ENCODE assay signal across 7 mouse cellular contexts in the genomic region with DNA sequence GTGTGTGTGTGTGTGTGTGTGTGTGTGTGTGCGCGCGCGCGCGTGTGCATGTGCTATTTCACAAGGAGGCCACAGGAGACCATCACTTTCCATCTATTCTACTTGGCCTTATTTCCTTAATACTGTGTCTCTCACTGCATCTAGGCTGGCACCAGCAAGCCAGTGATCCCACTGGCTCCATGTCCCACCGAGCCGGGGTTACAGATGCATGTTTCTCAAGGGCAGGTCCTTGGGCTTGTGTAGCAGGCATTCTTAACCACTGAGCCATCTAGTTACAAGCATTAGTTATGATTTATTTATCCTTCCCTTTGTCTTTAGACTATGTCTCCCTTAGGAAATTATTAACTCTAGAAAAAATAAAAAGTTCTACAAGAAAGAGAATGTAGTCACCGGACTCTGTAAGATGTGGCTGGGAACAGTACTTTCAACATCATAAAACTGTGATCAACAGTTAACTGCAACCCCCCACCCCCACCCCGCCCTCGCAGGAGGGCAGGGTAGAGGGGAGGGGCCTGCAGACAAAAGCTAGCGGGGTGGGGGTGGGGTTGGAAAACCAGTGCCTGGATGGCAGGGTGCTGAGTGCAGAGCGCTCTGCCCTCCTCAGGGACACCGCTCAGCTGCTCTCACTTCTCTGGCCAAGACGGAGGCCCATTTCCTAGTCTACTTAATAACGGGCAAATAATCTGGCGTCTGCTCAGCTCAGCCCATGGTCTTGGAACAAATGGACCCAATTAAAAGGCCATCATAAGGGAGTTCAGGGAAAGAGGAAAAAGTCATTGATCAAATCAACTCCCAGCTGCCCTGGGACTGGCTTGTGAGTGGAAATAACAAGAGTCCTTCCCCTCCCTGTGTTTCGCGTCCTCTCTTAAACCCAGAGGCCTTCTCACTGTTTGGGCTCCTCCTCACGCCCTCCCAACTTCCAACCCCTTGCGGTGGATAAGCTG. TPM values are rescaled to one million over a fixed set of nuclear protein-coding genes. Genes with fewer than 3 reads are reported as not detected.
DNase-seq lines count a peak whose midpoint lies in the region; ATAC-seq and TF ChIP-seq lines count a peak whose summit lies in the region.

No protein-coding gene starts in this region.

- 0 out of 2 replicates have a peak, but pooled peaks have one; percentile 15 for TF ChIP-seq EP300 in ES-Bruce4 (IDR thresholded peaks at IDR 0.05; ENCODE audit: insufficient read depth, low read depth, low read length)

- no peaks in the 10 kb centered on the region for H3K27me3 ChIP-seq in ES-Bruce4 (ENCODE audit: control insufficient read depth, insufficient read depth, low read length, poor library complexity, severe bottlenecking)
- H3K27me3 ChIP-seq in Patski, result no peaks in the 10 kb centered on the region
- H3K27me3 ChIP-seq in hindbrain, embryonic 13.5 days, result no peaks in the 10 kb centered on the region
- no peaks in the 10 kb centered on the region for H3K27me3 ChIP-seq in liver, embryonic 11.5 days (replicated peaks; ENCODE audit: control insufficient read depth, insufficient read depth, low read length)
- no peaks in the 10 kb centered on the region for H3K27me3 ChIP-seq in neural tube, embryonic 14.5 days (ENCODE audit: control insufficient read depth, insufficient read depth, low read length)

- no peak overlapping the region for H3K9ac ChIP-seq in ES-Bruce4 (ENCODE audit: low read depth, poor library complexity, severe bottlenecking)
- H3K9ac ChIP-seq in hindbrain, embryonic 13.5 days, result no peak overlapping the region
- H3K9ac ChIP-seq in liver, embryonic 11.5 days (ENCODE audit: low read depth, low read length), result no peak overlapping the region
- no peak overlapping the region for H3K9ac ChIP-seq in neural tube, embryonic 14.5 days (replicated peaks; ENCODE audit: low read depth, low read length)

- H3K4me1 ChIP-seq in ES-Bruce4 (ENCODE audit: control insufficient read depth, insufficient read depth, low read length), result peaks cover 3% of the 10 kb centered on the region
- H3K4me1 ChIP-seq in hindbrain, embryonic 13.5 days (replicated peaks), result peaks cover 10% of the 10 kb centered on the region
- peaks cover 9% of the 10 kb centered on the region for H3K4me1 ChIP-seq in liver, embryonic 11.5 days (replicated peaks; ENCODE audit: control insufficient read depth, insufficient read depth, low read length)
- 0 out of 2 replicates have a peak, but pooled peaks cover 2% of the 10 kb centered on the region for H3K4me1 ChIP-seq in neural tube, embryonic 14.5 days (ENCODE audit: control insufficient read depth, insufficient read depth, low read length)

- 30% methylated on average over 21 of the region's 21 CpGs for WGBS in hindbrain, embryonic 13.5 days
- WGBS in liver, embryonic 11.5 days, result 42% methylated on average over 21 of the region's 21 CpGs
- WGBS in neural tube, embryonic 14.5 days, result 34% methylated on average over 21 of the region's 21 CpGs

- in situ Hi-C loops in Patski (cut with MboI; ENCODE audit: low pct_unique_long_range_greater_than_20kb), result loop anchor here (5.0 kb wide), 2 partner anchors 37 to 63 kb away; no protein-coding TSS in a partner anchor

- ATAC-seq in Patski, result peak; percentile 78
- peak; percentile 59 for ATAC-seq in hindbrain, embryonic 13.5 days (ENCODE audit: low FRiP score)
- peak; percentile 74 for ATAC-seq in liver, embryonic 11.5 days (replicated peaks; ENCODE audit: low FRiP score)
- ATAC-seq in neural tube, embryonic 14.5 days (ENCODE audit: low read depth), result peak; percentile 58; the same call in 1 of the 2 replicates

- POLR2A ChIA-PET in Patski (lab: Charles Lee), result interaction anchor here (0.7 to 0.9 kb wide), 2 partner anchors 67 to 116 kb away, joined by 3 to 5 read pairs; no protein-coding TSS in a partner anchor

- H3K4me3 ChIP-seq in ES-Bruce4 (ENCODE audit: low read depth, low read length), result no peak overlapping the region
- no peak overlapping the region for H3K4me3 ChIP-seq in hindbrain, embryonic 13.5 days
- H3K4me3 ChIP-seq in liver, embryonic 11.5 days (ENCODE audit: low read depth, low read length), result no peak overlapping the region
- H3K4me3 ChIP-seq in neural tube, embryonic 14.5 days (ENCODE audit: low read depth, low read length), result no peak overlapping the region

- no peaks in the 10 kb centered on the region for H3K36me3 ChIP-seq in ES-Bruce4 (ENCODE audit: control insufficient read depth, insufficient read depth, low read length, poor library complexity, severe bottlenecking)
- H3K36me3 ChIP-seq in hindbrain, embryonic 13.5 days, result no peaks in the 10 kb centered on the region
- H3K36me3 ChIP-seq in liver, embryonic 11.5 days (ENCODE audit: control insufficient read depth, insufficient read depth, low read length), result no peaks in the 10 kb centered on the region
- H3K36me3 ChIP-seq in neural tube, embryonic 14.5 days (ENCODE audit: control insufficient read depth, insufficient read depth, low read length), result no peaks in the 10 kb centered on the region

- H3K9me3 ChIP-seq in ES-Bruce4 (replicated peaks; ENCODE audit: control insufficient read depth, insufficient read depth, low read length, poor library complexity, severe bottlenecking), result no peaks in the 10 kb centered on the region
- no peaks in the 10 kb centered on the region for H3K9me3 ChIP-seq in hindbrain, embryonic 13.5 days
- no peaks in the 10 kb centered on the region for H3K9me3 ChIP-seq in liver, embryonic 11.5 days (ENCODE audit: control insufficient read depth, low read length)
- H3K9me3 ChIP-seq in neural tube, embryonic 14.5 days (ENCODE audit: control insufficient read depth, low read length), result no peaks in the 10 kb centered on the region

- CTCF ChIA-PET in Patski (lab: Charles Lee), result interaction anchor here (0.9 to 1.5 kb wide), 6 partner anchors 16 to 67 kb away, joined by 3 to 5 read pairs (median 4); no protein-coding TSS in a partner anchor

- no peak for DNase-seq in Patski (ENCODE audit: low read depth, low spot score)
- no peak for DNase-seq in liver, embryonic 11.5 days (ENCODE audit: low spot score)
- no peak for DNase-seq in thymus, postnatal 25 days
- DNase-seq in left cerebral cortex, adult 9 months (ENCODE audit: low spot score in 2 of 2), result no peak

- TF ChIP-seq CTCF in ES-Bruce4 (IDR thresholded peaks at IDR 0.05; ENCODE audit: low read depth, low read length) (no peak), Patski (IDR thresholded peaks at IDR 0.05) (no peak)

- no peak overlapping the region for H3K4me2 ChIP-seq in hindbrain, embryonic 13.5 days
- H3K4me2 ChIP-seq in liver, embryonic 11.5 days, result peak overlapping the region; percentile 7; the same call in 1 of the 2 replicates
- no peak overlapping the region for H3K4me2 ChIP-seq in neural tube, embryonic 14.5 days (ENCODE audit: low read depth, low read length)

- peak; percentile 63 for TF ChIP-seq POLR2A in ES-Bruce4 (IDR thresholded peaks at IDR 0.05; ENCODE audit: insufficient read depth, low read length)

- H3K27ac ChIP-seq in ES-Bruce4 (ENCODE audit: insufficient read depth, low read length), result peak overlapping the region; percentile 31
- H3K27ac ChIP-seq in hindbrain, embryonic 13.5 days, result peak overlapping the region; percentile 44
- no peak overlapping the region; the same call in 1 of the 2 replicates for H3K27ac ChIP-seq in liver, embryonic 11.5 days (ENCODE audit: low read depth, low read length)
- H3K27ac ChIP-seq in neural tube, embryonic 14.5 days (ENCODE audit: low read depth, low read length), result no peak overlapping the region

RNA-seq across cellular contexts. Expression of a gene that starts 10.3 kb away (rescaled TPM):
- polyA plus RNA-seq in ES-Bruce4 (2011; ENCODE audit: insufficient read depth, insufficient read length, low read depth, missing spikeins), result 0.46 TPM in 1 of 2 replicates, not detected in the other
- polyA plus RNA-seq in Patski (2021), result 0.22 TPM
- 2.7 and 3.5 TPM in 2 replicates for polyA plus RNA-seq in hindbrain, embryonic 13.5 days (2015; fragmentation: Nextera tagmentation; extraction: Ambion mirVana)
- polyA plus RNA-seq in liver, embryonic 11.5 days (2014; fragmentation: Nextera tagmentation; extraction: Ambion mirVana), result 4.1 and 4.3 TPM in 2 replicates
- polyA plus RNA-seq in neural tube, embryonic 14.5 days (2014; fragmentation: Nextera tagmentation; extraction: Ambion mirVana), result 1.6 and 4.1 TPM in 2 replicates

RNA-seq across cellular contexts. Expression of a gene that starts 27.9 kb away (rescaled TPM):
- polyA plus RNA-seq in ES-Bruce4 (2011; ENCODE audit: insufficient read depth, insufficient read length, low read depth, missing spikeins) (0.96 and 1.4 TPM in 2 replicates), Patski (2021) (6.6 TPM)
- polyA plus RNA-seq in hindbrain, embryonic 13.5 days (2015; fragmentation: Nextera tagmentation; extraction: Ambion mirVana), result 0.39 and 0.65 TPM in 2 replicates
- polyA plus RNA-seq in liver, embryonic 11.5 days (2014; fragmentation: Nextera tagmentation; extraction: Ambion mirVana), result 1.6 and 2.2 TPM in 2 replicates
- 1.1 TPM in 1 of 2 replicates, not detected in the other for polyA plus RNA-seq in neural tube, embryonic 14.5 days (2014; fragmentation: Nextera tagmentation; extraction: Ambion mirVana)

RNA-seq across cellular contexts. Expression of a gene that starts 52.8 kb away (rescaled TPM):
- polyA plus RNA-seq in ES-Bruce4 (2011; ENCODE audit: insufficient read depth, insufficient read length, low read depth, missing spikeins) (21.0 and 25.5 TPM in 2 replicates), Patski (2021) (78.8 TPM)
- polyA plus RNA-seq in hindbrain, embryonic 13.5 days (2015; fragmentation: Nextera tagmentation; extraction: Ambion mirVana), result 7.2 and 7.7 TPM in 2 replicates
- 4.5 and 5.4 TPM in 2 replicates for polyA plus RNA-seq in liver, embryonic 11.5 days (2014; fragmentation: Nextera tagmentation; extraction: Ambion mirVana)
- polyA plus RNA-seq in neural tube, embryonic 14.5 days (2014; fragmentation: Nextera tagmentation; extraction: Ambion mirVana), result 12.1 and 12.7 TPM in 2 replicates

Comparison
In these comparisons a context has a peak if more than half of its experiments do, and no peak if none do; other contexts are left out.
1. H3K27ac ChIP-seq: peak in ES-Bruce4 (single experiment) and hindbrain, embryonic 13.5 days (single experiment); none in liver, embryonic 11.5 days (single experiment) and neural tube, embryonic 14.5 days (single experiment).
2. Peak in every context shown above with its lines, with median percentiles within 50 percentile points of each other: ATAC-seq.